Mouse (Mus musculus): ENCODE results near the gene Sipa1l1.

- no peak for TF ChIP-seq CTCF (IDR thresholded peaks at IDR 0.05; ENCODE audit: borderline replicate concordance, insufficient read depth, low read length)
- TF ChIP-seq POLR2A (IDR thresholded peaks at IDR 0.05; ENCODE audit: low read depth, low read length): no peak
Measured at GRCm38 (mm10) chr12:82468416-82468815, 299.3 kb downstream of the Sipa1l1 start.

Data from embryonic fibroblast, embryonic 13.5 days (primary cell).